Mouse (Mus musculus): ENCODE measurements at regions not wholly inside any gene's neighbourhood (a gene's known extent, or its start where the extent isn't known, plus 50 kb on each side); places are given as distances from the start of the nearest gene placed in this dataset.

- TF ChIP-seq CTCF (IDR thresholded peaks at IDR 0.05; ENCODE audit: low read depth, low read length) (no peak), POLR2A (IDR thresholded peaks at IDR 0.05; ENCODE audit: extremely low read depth, insufficient read depth, low read length) (no peak)
Observed at GRCm38 (mm10) chr5:120322031-120322731, 109.3 kb upstream of the Lhx5 start.
